Mouse (Mus musculus) left cerebral cortex, adult 11 months (tissue): ENCODE results near the gene Stat2.

Experiments
- DNase-seq: peaks from one replicate; pipeline ENCODE4 v3.0.0; 2022; ENCODE audit warnings: low spot score

Gene Stat2

DNA sequence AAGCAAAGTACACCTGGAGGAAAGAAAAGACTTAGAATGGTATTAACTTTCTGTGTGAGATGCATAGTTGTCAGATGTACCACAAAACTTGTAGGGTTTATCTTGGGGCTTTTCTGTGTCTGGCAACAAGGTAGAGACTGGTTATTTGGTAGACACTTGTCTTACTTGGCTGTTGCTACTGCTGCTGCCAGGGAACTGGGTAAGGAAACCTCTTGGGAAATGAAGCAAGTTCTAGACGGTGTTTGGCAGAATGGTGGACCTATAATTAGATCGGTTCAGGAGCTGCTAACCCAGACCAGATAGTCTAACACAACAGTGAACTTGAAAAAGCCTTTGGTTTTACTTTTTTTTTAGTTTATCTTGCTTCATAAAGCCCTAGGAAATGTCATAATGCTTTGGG is 68.6 kb downstream of the Stat2 start:
- DNase-seq: no peak

DNA sequence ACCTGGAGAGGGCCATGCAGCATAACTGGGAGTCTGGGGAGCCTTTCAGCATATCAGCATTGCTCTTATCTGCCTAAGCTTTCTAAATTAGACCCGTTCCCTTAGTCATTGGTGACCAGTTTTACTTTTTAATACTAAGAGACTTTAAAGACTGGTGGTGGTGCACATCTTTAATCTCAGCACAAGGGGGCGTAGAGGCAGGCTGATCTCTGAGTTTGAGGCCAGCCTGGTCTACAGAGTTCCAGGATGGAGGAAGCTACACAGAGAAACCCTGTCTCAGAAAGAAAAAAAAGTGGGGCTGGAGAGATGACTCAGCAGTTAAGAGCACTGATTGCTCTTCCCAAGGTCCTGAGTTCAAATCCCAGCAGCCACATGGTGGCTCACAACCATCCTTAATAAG is 69.9 kb downstream of the Stat2 start:
- no peak for DNase-seq
